Mouse (Mus musculus) heart, adult 9 months (tissue): ENCODE data around the gene Fut9.

ENCODE experiments used
- DNase-seq, 2 experiments: peaks; one replicate each; pipeline ENCODE4 v3.0.0; 2022; ENCODE audit warnings: low spot score in 2 of 2

Gene Fut9

GRCm38 (mm10) chr4:25645580-25645979 lies 154.5 kb downstream of the Fut9 start:
- DNase-seq = no peak

- DNase-seq = no peak
Observed at GRCm38 (mm10) chr4:25641993-25642392, 158.1 kb downstream of the Fut9 start.

GRCm38 (mm10) chr4:25633262-25633661 lies 166.8 kb downstream of the Fut9 start:
- no peak for DNase-seq

GRCm38 (mm10) chr4:25628113-25628512 lies 171.9 kb downstream of the Fut9 start:
- DNase-seq = no peak

GRCm38 (mm10) chr4:25627467-25627866 lies 172.6 kb downstream of the Fut9 start:
- no peak for DNase-seq

- DNase-seq = no peak
Observed at GRCm38 (mm10) chr4:25627039-25627438, 173.0 kb downstream of the Fut9 start.

- DNase-seq = no peak
Observed at GRCm38 (mm10) chr4:25623176-25623575, 176.9 kb downstream of the Fut9 start.

GRCm38 (mm10) chr4:25617301-25617700 lies 182.7 kb downstream of the Fut9 start:
- no peak for DNase-seq

- DNase-seq = no peak
Observed at GRCm38 (mm10) chr4:25613426-25613825, 186.6 kb downstream of the Fut9 start.

- no peak for DNase-seq
Observed at GRCm38 (mm10) chr4:25610481-25610880, 189.6 kb downstream of the Fut9 start.

GRCm38 (mm10) chr4:25593218-25593617 lies 206.8 kb downstream of the Fut9 start:
- no peak for DNase-seq
